ENCODE assay signal across 9 mouse cellular contexts in the genomic region with DNA sequence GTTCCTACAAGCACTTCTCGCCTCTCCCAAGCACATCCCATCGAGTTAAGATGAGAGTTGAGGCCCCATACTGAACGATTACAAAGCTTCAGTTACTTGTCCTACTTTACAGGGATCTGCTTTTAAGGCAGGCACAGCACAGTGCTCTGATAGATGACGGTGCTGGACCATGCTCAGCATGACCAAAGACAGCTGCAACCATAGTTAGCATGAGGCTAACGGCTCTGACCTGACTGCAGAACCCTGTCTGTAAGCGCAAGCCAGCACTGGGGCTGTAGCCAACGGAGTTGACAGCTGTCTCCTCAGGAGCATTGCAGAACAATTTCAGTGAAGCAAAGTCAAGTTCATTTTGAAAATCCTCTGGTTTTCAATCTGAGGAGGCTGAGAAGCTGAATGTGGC. TPM values are rescaled to one million over a fixed set of nuclear protein-coding genes. Genes with fewer than 3 reads are reported as not detected.
DNase-seq lines count a peak whose midpoint lies in the region; ATAC-seq and TF ChIP-seq lines count a peak whose summit lies in the region.
"Had no signal": no experiment of that assay in that cellular context is flagged by ENCODE, and none has a peak within 500 bp of the region (broad histone marks: within the 10 kb centered on the region; RNA-seq: fewer than 3 reads in every experiment).

No protein-coding gene starts in this region.

- 44% methylated on average over 7 of the region's 7 CpGs for WGBS in hindbrain, embryonic 14.5 days
- WGBS in hindbrain, embryonic 10.5 days = 67% methylated on average over 7 of the region's 7 CpGs
- WGBS in lung, embryonic 14.5 days = 14% methylated on average over 7 of the region's 7 CpGs

- H3K9me3 ChIP-seq in hindbrain, embryonic 14.5 days (ENCODE audit: control insufficient read depth, low read length) = no peaks in the 10 kb centered on the region
- no peaks in the 10 kb centered on the region for H3K9me3 ChIP-seq in hindbrain, embryonic 10.5 days
- no peaks in the 10 kb centered on the region for H3K9me3 ChIP-seq in lung, embryonic 14.5 days (ENCODE audit: low read depth, low read length)
- H3K9me3 ChIP-seq: stomach, embryonic 15.5 days had no signal

- H3K4me2 ChIP-seq in hindbrain, embryonic 14.5 days (replicated peaks) = no peak overlapping the region
- H3K4me2 ChIP-seq in lung, embryonic 14.5 days = no peak overlapping the region
- H3K4me2 ChIP-seq: stomach, embryonic 15.5 days had no signal

- DNase-seq in hindbrain, embryonic 14.5 days (ENCODE audit: low spot score) = peak; percentile 33
- DNase-seq in hindbrain, embryonic 10.5 days (ENCODE audit: low spot score) = no peak
- DNase-seq in brain, adult 2 months (ENCODE audit: low read depth, low spot score) = peak; percentile 55
- peak; percentile 48 to 82 for DNase-seq in gastrocnemius, postnatal 4 days (ENCODE audit: low spot score in 2 of 2)
- DNase-seq in lung, embryonic 14.5 days = peak; percentile 81
- DNase-seq in urinary bladder, adult 2 months (ENCODE audit: low spot score) = no peak
- DNase-seq in cerebellum, adult 11 months = no peak

- no peak overlapping the region for H3K9ac ChIP-seq in hindbrain, embryonic 14.5 days
- H3K9ac ChIP-seq in lung, embryonic 14.5 days = no peak overlapping the region
- H3K9ac ChIP-seq: stomach, embryonic 15.5 days had no signal

- ATAC-seq in hindbrain, embryonic 14.5 days (ENCODE audit: low FRiP score) = no peak; the same call in 1 of the 2 replicates
- peak; percentile 96 for ATAC-seq in lung, embryonic 14.5 days (ENCODE audit: insufficient read depth)
- no peak for ATAC-seq in erythroid progenitor cell, adult 5-6 weeks (replicated peaks; ENCODE audit: low FRiP score, poor library complexity, severe bottlenecking)

- H3K27ac ChIP-seq in hindbrain, embryonic 14.5 days = no peak overlapping the region
- no peak overlapping the region for H3K27ac ChIP-seq in hindbrain, embryonic 10.5 days
- H3K27ac ChIP-seq in lung, embryonic 14.5 days (ENCODE audit: low read depth) = no peak overlapping the region
- H3K27ac ChIP-seq: stomach, embryonic 15.5 days had no signal

- H3K27me3 ChIP-seq in hindbrain, embryonic 14.5 days (ENCODE audit: control insufficient read depth, insufficient read depth, low read length) = no peaks in the 10 kb centered on the region
- H3K27me3 ChIP-seq in hindbrain, embryonic 10.5 days (ENCODE audit: insufficient read depth, poor library complexity, severe bottlenecking) = no peaks in the 10 kb centered on the region
- no peaks in the 10 kb centered on the region for H3K27me3 ChIP-seq in lung, embryonic 14.5 days (ENCODE audit: insufficient read depth, low read length)
- H3K27me3 ChIP-seq: stomach, embryonic 15.5 days had no signal

- H3K4me3 ChIP-seq in hindbrain, embryonic 14.5 days (replicated peaks; ENCODE audit: low read length) = no peak overlapping the region
- no peak overlapping the region for H3K4me3 ChIP-seq in hindbrain, embryonic 10.5 days
- no peak overlapping the region for H3K4me3 ChIP-seq in lung, embryonic 14.5 days (ENCODE audit: low read depth, low read length)
- H3K4me3 ChIP-seq: stomach, embryonic 15.5 days had no signal

- TF ChIP-seq CTCF in lung, embryonic 14.5 days (IDR thresholded peaks at IDR 0.05; ENCODE audit: low read depth) = no peak

- H3K4me1 ChIP-seq in hindbrain, embryonic 14.5 days (replicated peaks; ENCODE audit: control insufficient read depth, insufficient read depth, low read length) = no peaks in the 10 kb centered on the region
- H3K4me1 ChIP-seq in hindbrain, embryonic 10.5 days (replicated peaks) = peaks cover 6% of the 10 kb centered on the region
- H3K4me1 ChIP-seq in lung, embryonic 14.5 days (ENCODE audit: insufficient read depth) = peaks cover 7% of the 10 kb centered on the region; the same call in 1 of the 2 replicates
- H3K4me1 ChIP-seq: stomach, embryonic 15.5 days had no signal

- H3K36me3 ChIP-seq in hindbrain, embryonic 14.5 days (replicated peaks; ENCODE audit: control insufficient read depth, insufficient read depth) = no peaks in the 10 kb centered on the region
- H3K36me3 ChIP-seq in hindbrain, embryonic 10.5 days = no peaks in the 10 kb centered on the region
- no peaks in the 10 kb centered on the region for H3K36me3 ChIP-seq in lung, embryonic 14.5 days (ENCODE audit: insufficient read depth)
- H3K36me3 ChIP-seq: stomach, embryonic 15.5 days had no signal

RNA-seq across cellular contexts. Expression of a gene that starts 36.6 kb away (rescaled TPM):
- polyA plus RNA-seq in hindbrain, embryonic 14.5 days (2014; fragmentation: Nextera tagmentation; extraction: Ambion mirVana) = 48.8 and 51.7 TPM in 2 replicates
- 14.8 and 18.3 TPM in 2 replicates for polyA plus RNA-seq in hindbrain, embryonic 10.5 days (2016; fragmentation: Nextera tagmentation; extraction: Ambion mirVana)
- total RNA-seq in gastrocnemius, postnatal 4 days (2021) = 10 to 100 TPM; 25.3 to 30.0 TPM
- polyA plus RNA-seq in lung, embryonic 14.5 days (2014; fragmentation: Nextera tagmentation; extraction: Ambion mirVana) = 23.7 and 27.9 TPM in 2 replicates
- under 0.01 and 0.36 TPM in 2 replicates for total RNA-seq in erythroid progenitor cell, adult 5-6 weeks (2015; ENCODE audit: low replicate concordance)
- 0.45 TPM in 1 of 2 replicates, not detected in the other for total RNA-seq in erythroid progenitor cell, adult 5-6 weeks (2017; ENCODE audit: low replicate concordance)
- 19.1 and 21.2 TPM in 2 replicates for polyA plus RNA-seq in urinary bladder, adult 2 months (2012; rRNA removed)

Comparison
In these comparisons a context has a peak if more than half of its experiments do, and no peak if none do; other contexts are left out.
1. DNase-seq: peak in hindbrain, embryonic 14.5 days (single experiment), brain, adult 2 months (single experiment), gastrocnemius, postnatal 4 days (2 of 2) and lung, embryonic 14.5 days (single experiment); none in hindbrain, embryonic 10.5 days (single experiment), urinary bladder, adult 2 months (single experiment) and cerebellum, adult 11 months (single experiment).